Mouse (Mus musculus) stomach, postnatal 0 days (tissue): ENCODE measurements around the gene Auts2.

Source experiments
- CTCF ChIP-seq: IDR thresholded peaks from 2 replicates; pipeline ENCODE4 v1.5.1; 2016; ENCODE audit warnings: antibody characterized with exemption, low read depth, mild to moderate bottlenecking, moderate library complexity
- EP300 ChIP-seq: optimal IDR thresholded peaks from 2 replicates; pipeline ENCODE3; 2016; ENCODE audit warnings: antibody characterized with exemption

- no peak for TF ChIP-seq CTCF
- TF ChIP-seq EP300 = no peak
These were observed 245.8 kb downstream of the Auts2 start for GRCm38 (mm10) chr5:132297309-132297708.
